Mouse (Mus musculus): ENCODE measurements around the gene Limd1.
"Not testable (repeated sequence)": the region's sequence is repeated elsewhere in the genome, so short reads cannot be mapped to it uniquely, and the experiment has no call there.

The Limd1 gene

DNA sequence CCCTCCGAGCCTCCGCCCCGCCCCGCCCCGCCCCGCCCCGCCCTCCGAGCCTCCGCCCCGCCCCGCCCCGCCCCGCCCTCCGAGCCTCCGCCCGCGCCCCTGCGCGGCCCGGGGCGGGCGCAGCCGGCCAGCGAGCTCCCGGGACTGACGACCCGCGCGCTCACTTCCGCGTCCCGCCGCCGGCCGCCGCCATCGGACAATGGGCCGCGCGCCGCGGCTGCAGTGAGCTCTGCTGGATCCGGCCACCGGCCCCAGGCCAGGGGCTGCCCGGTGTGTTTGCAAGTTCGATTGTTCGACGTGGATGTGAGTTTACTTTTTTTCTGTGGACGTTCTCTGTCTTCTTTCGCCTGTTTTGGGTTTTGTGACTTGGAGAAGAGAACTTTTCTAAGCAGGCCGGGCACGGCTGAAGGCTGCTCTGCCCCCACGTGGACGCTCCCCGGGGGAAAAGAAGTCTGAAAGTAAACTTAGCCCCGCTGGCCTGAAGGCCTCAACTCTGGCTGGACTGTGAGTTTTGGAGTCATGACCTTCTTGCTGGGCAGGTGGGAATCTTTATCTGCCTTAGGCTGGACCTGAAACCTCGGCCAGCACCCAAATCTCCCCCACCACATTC is at the start of gene Limd1:
Gene Limd1, plus strand, starts transcription at position 121 of the 610 bp plus-strand sequence.
- in situ Hi-C loops (cut with MboI; ENCODE audit: low pct_unique_long_range_greater_than_20kb in 1 of 2, low sequenced_read_pairs in 2 of 2, unreplicated experiment in 1 of 2): no loop called here

DNA sequence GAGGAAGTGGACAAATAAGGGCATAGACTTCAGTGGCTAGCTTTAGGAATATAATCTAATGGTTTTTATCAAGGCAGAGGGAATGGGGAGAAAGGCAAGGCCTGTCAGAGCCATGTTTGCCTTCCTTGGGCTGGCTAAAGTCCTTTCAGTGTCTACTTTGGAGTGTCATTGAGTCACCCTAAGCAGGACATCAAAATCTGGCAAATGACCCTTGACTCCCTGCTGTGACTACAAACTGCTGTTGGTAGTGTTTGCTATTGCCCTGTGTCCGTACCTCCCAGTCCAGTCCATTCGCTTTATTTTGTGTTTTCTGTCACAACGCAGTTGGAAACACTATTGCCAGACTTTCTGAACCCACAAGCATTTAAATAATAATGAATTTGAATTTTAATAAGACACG is 48.6 kb upstream of the Limd1 start:
- in situ Hi-C loops (cut with MboI; ENCODE audit: low pct_unique_long_range_greater_than_20kb in 1 of 2, low sequenced_read_pairs in 2 of 2, unreplicated experiment in 1 of 2): loop anchor here in 1 of 2 experiments (10.0 kb wide), 1 partner anchor 175 kb away; no protein-coding TSS in a partner anchor

DNA sequence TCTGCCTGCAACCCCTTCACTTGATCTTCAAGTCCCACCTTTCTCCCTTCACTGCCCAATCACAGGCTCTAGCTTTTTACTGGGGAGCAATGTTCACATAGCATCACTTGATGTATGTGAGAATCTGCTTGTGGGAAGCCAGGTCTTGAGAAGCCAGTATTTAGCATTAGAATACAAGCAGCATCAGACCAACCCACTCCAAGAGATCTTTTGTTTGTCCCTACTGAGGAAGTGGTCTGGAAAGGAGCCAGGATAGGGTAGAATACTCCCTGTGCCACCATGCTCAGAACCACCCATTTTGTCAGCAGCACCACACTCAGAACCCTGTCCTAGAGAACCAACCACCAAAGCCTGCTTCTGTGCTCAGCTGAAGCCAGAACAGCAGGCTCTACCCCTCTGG is 47.5 kb upstream of the Limd1 start:
- in situ Hi-C loops (cut with MboI; ENCODE audit: low pct_unique_long_range_greater_than_20kb in 1 of 2, low sequenced_read_pairs in 2 of 2, unreplicated experiment in 1 of 2): loop anchor here in 1 of 2 experiments (10.0 kb wide), 1 partner anchor 176 kb away; no protein-coding TSS in a partner anchor

DNA sequence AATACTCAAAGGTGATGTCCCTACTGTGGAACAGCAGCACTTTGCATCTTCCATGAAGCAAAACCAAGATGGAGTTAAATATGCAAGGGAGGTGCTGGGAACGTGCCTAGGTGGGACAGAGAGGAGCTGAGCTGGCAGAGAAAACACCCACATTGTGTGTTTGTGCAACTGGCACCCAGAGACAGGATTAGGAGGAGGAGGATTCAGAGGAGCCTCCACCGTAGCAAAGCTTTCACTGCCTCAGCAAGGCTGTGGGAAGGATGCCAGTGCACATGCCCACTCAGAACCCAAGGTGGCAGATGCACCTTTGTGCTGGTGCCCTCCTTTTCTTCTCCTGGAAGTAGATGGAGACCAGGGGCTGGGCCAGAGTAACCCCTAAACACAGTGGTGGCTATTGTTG is 40.3 kb upstream of the Limd1 start:
- in situ Hi-C loops (cut with MboI; ENCODE audit: low pct_unique_long_range_greater_than_20kb in 1 of 2, low sequenced_read_pairs in 2 of 2, unreplicated experiment in 1 of 2): loop anchor here in 1 of 2 experiments (10.0 kb wide), 1 partner anchor 183 kb away; no protein-coding TSS in a partner anchor

DNA sequence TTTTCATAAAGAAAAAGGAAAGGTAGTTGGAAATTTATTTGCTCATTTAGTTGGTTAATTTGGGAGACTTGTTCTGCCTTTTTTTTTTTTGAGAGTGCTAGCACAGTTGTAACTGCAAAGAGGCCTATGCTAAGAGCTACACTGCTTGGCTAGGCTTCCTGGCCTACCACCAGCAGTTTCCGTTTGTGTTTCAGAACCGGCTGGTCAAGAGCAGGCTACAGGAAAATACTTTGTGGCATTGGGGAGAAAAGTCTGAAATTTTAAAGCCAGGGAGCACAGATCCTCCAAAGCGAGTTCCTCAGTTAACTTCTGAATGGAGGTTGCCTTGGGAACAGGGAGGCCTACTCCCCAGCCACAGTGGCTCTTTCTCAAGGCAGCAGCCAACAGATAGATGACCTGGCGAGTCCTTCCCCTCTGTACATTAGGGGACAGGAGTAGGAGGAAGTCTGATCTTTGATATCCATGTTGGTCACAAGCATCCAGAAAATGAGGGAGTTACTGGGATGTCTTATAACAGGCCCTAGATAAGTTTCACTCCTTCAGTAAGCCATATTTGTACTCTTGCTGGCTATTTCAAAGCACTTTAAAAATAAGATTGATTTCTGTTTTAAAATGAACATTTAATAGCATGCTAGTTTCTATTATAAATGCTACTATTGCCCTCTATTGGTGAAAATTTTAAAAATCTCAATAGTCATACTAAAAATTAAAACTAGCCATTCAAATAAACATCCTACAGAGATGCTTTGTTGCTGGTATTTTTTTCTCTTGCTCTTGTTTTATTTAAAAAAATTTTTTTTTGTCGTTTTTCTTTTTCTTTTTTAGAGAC is 38.1 kb upstream of the Limd1 start:
- in situ Hi-C loops (cut with MboI; ENCODE audit: low pct_unique_long_range_greater_than_20kb in 1 of 2, low sequenced_read_pairs in 2 of 2, unreplicated experiment in 1 of 2): no loop called here

DNA sequence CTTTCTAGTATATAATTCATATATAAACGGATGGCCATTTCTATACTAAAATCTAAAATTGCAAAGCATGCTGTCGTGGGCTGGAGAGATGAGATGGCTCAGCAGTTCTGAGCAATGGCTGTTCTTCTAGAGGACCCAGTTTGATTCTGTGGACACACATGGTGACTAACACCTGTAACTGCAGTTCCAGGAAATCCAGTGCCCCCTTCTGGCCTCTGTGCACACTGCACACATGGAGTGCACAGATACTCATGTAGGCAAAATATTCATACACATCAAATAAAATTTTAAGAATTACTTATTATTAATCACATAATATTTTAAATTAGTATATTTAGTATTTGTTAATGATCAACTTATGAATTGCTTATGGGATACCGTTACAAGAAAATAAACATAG is 31.4 kb upstream of the Limd1 start:
- in situ Hi-C loops (cut with MboI; ENCODE audit: low pct_unique_long_range_greater_than_20kb in 1 of 2, low sequenced_read_pairs in 2 of 2, unreplicated experiment in 1 of 2): not testable (repeated sequence)

DNA sequence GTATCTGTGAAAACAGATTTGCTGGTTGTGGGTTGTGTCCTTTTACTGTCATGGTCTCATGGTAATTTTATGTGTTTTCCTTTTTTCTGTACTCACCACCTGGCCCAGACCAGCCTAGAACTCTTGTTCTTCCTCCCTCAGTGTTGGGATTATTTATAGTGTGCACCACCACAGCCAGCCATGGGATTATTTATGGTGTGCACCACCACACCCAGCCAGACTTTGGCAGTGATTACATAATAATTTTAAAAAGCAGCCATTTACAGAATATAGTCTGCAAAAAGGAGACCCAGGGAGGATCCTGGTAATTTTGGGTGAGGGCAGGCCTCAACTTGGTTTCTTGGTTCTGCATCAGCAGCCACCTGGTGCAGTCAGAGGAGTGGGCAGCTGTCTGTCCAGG is 29.9 kb upstream of the Limd1 start:
- in situ Hi-C loops (cut with MboI; ENCODE audit: low pct_unique_long_range_greater_than_20kb in 1 of 2, low sequenced_read_pairs in 2 of 2, unreplicated experiment in 1 of 2): no loop called here

DNA sequence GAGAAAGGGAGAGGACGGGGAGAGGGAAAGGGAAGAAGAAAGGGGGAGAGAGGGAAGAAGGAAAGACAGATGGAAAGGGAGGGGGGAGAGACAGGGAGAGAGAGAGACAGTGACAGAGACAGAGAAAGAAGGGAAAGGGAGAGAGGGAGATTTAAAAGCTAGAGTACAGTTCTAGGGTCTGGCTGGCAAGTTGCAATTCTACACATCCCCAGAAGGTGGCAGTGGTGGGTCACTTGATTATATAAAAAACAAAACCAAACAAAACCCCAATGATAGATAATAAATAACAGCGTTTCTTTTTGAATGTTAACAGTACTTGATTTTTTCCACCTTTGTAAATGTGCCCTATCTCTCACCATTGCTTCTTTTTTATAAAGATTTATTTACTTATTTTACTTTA is 28.3 kb upstream of the Limd1 start:
- in situ Hi-C loops (cut with MboI; ENCODE audit: low pct_unique_long_range_greater_than_20kb in 1 of 2, low sequenced_read_pairs in 2 of 2, unreplicated experiment in 1 of 2): loop anchor here in 1 of 2 experiments (10.0 kb wide), 1 partner anchor 285 kb away; no protein-coding TSS in a partner anchor

DNA sequence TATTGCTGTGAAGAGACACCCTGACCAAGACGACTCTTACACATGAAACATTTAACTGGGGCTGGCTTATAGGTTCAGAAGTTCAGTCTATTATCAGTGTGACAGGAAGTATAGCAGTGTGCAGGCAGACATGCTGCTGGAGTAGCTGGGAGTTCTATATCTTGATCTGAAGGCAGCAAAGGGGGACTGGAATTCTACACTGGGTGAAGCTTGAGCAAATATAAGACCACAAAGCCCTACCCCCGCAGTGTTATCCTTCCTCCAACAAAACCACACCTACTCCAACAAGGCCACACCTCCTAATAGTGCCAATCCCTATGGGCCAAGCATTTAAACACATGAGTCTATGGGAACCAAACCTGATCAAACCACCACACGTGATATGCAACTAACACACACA is 26.7 kb upstream of the Limd1 start:
- in situ Hi-C loops (cut with MboI; ENCODE audit: low pct_unique_long_range_greater_than_20kb in 1 of 2, low sequenced_read_pairs in 2 of 2, unreplicated experiment in 1 of 2): loop anchor here in 1 of 2 experiments (10.0 kb wide), 1 partner anchor 287 kb away; no protein-coding TSS in a partner anchor

DNA sequence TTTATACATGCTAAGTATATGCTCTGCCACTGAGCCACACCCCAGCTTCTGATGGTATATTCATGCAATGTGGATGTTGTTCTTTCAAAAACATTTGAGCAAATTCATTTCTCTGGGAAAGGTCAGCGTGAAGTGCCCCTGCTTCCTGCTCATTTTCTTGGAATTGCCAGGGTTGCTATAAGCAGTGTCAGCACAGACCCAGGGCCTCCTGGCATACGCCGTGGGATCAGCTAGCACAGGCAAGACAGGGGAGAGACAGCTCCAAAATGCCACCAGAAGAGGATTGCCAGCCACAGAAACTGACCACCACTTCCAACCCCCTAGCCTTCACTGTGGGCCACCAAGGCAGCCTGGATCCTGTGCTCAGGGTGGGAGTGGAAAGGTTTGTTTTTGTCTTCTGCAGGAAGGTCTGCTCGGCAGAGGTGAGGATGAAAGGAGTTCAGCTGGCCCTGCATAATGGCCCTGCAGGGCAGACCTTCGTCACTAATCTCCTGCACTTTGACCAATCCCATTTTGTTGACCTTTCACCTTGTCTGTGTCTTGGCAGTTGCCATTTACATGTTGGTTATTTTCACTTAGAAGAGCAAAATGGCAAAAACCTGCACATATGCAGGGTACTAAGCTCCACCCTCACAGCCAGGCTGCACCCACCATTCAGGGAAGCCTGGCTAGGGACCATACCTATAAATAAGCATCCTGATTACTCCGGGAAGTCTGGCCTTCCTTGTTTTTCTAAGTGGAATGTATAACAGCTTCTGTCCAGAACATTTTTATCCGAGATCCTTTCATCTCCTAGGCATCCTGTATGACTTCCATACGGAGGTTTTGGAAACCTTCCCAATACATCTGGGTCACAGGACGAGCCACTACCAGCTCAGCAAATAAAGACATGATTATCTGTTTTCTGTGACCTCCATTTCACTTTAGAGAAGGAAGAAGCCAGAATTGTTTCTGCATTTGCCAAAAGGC is 21.6 kb upstream of the Limd1 start:
- in situ Hi-C loops (cut with MboI; ENCODE audit: low pct_unique_long_range_greater_than_20kb in 1 of 2, low sequenced_read_pairs in 2 of 2, unreplicated experiment in 1 of 2): loop anchor here in 1 of 2 experiments (10.0 kb wide), 1 partner anchor 292 kb away; no protein-coding TSS in a partner anchor

DNA sequence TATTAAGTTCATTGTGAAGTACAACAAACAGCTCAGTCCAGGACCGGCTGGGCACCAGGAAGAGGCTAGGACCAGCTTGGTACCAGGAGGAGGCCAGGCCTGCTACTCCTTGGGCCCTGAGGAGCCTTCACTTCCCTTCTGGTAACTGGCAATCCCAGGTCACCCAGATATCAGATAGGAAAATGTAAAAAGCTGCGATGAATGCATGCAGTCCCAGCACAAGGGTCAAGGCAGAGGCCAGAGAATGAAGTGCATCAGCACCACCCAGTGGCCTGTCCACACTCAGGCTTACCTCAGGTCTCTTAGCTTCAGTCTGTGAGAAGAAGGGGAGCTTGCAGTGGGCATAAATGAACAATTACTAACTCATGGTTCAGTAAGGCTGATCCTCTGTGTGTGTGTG is 20.9 kb upstream of the Limd1 start:
- in situ Hi-C loops (cut with MboI; ENCODE audit: low pct_unique_long_range_greater_than_20kb in 1 of 2, low sequenced_read_pairs in 2 of 2, unreplicated experiment in 1 of 2): loop anchor here in 1 of 2 experiments (10.0 kb wide), 1 partner anchor 293 kb away; no protein-coding TSS in a partner anchor

DNA sequence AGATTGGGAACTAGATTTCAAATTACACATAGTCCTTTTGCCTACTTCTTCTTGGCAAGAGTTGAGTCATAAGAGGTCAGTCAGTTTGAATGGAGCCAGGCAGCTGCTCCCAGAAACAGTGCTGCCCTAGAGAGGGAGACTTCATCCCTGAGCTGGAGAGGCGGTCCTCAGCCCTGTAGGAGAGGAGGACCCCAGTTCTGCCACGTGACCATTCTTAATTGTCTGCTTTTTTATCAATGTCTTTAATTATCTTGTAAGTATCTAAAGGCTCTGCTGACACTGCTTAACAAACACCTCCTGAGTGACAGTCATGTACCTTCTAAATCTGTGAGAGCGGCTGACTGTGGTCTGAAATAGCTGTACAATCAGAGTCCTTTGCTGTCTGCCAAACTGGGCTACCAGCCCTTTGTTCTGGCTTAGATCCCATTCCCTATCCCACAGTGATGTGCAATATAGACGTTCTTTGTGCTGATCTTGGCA is 11.3 kb upstream of the Limd1 start:
- in situ Hi-C loops (cut with MboI; ENCODE audit: low pct_unique_long_range_greater_than_20kb in 1 of 2, low sequenced_read_pairs in 2 of 2, unreplicated experiment in 1 of 2): no loop called here

DNA sequence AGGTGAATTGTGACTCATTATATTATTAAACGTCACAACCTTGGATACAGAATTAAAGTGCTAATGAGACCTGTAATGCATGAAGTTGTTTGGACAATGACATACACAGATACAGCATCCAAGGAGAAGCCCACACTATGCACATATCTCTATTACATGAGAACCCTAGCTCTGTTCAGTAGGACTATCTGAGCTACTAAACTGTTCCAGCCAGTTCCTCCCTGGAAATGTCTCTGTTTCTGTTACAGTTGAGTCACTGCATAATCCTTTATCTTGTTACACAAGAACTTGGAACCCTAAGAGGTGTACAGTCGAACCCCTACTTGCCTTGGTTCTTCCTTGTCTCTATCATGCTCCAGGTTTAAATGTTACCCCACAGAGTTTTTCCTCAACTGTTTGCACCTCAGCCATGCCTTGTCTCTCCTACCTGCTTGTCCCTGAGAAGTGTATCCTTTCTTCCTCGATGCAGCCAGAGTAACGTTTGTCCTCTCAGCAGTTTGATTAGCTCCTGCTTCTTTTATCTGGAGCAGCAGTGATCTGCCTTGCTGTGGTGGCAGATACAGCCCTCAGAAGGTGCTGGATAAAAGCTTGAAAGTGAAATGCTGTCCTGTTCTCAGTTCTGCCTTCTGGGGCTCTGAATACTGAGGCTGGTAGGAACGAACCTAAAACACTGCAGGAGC is 10.0 kb upstream of the Limd1 start:
- in situ Hi-C loops (cut with MboI; ENCODE audit: low pct_unique_long_range_greater_than_20kb in 1 of 2, low sequenced_read_pairs in 2 of 2, unreplicated experiment in 1 of 2): no loop called here

DNA sequence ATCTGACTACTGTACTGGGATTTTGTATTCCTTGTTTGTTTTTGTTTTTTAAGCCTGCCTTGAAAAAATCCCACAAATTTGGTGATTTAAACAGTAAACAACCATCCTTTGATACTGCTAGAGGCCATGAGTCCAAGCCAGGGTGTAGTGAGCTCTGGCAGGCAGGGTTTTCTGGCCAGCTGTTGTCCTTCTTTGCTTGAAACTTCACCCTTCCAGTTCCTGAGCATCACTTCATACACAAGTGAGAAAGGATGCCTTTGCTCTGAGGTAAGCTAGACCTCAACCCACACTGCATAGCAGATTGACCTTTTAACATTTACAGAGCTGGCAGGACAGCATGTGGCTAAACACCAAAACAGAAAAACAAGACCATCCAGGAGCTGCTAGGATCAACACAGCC is 9.4 kb upstream of the Limd1 start:
- in situ Hi-C loops (cut with MboI; ENCODE audit: low pct_unique_long_range_greater_than_20kb in 1 of 2, low sequenced_read_pairs in 2 of 2, unreplicated experiment in 1 of 2): no loop called here

DNA sequence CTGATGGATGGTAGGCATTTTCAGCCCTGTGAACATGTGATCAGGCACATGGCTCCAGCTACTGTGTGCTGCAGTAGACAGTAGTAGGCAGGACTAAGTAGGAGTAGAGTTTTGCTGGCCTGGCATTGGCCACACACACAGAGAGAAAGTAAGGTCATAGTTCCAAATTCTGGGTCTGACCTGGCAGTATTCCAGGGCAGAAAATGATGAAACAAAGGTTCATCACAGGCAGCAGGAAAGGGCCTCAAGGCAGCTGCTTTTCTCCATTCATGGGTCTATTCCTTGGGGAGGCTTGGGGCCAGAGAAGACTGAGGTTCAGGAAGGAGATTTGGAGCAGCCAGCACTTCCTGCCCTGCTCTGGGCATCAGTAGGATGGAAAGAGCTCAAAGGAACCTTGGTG is 5.1 kb upstream of the Limd1 start:
- in situ Hi-C loops (cut with MboI; ENCODE audit: low pct_unique_long_range_greater_than_20kb in 1 of 2, low sequenced_read_pairs in 2 of 2, unreplicated experiment in 1 of 2): no loop called here

DNA sequence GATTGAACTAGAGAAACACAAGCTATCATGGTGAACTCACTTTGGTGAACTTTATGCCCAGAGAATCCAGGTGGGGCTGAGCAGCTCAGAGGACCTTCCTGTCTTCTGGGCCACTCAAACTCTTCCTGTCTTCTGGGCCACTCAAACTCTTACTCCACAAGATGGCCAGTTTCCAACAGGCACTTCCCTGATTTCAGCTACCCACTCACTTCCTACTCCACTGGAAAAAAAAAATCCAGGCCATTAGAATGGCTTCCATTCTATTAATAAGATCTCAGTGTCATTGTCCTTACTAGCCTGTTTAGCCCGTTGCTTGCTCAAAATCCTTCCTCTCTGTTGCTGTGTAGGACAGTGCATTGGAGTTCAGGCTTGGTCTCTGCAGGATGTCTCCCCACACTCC is 2.9 kb upstream of the Limd1 start:
- in situ Hi-C loops (cut with MboI; ENCODE audit: low pct_unique_long_range_greater_than_20kb in 1 of 2, low sequenced_read_pairs in 2 of 2, unreplicated experiment in 1 of 2): no loop called here

DNA sequence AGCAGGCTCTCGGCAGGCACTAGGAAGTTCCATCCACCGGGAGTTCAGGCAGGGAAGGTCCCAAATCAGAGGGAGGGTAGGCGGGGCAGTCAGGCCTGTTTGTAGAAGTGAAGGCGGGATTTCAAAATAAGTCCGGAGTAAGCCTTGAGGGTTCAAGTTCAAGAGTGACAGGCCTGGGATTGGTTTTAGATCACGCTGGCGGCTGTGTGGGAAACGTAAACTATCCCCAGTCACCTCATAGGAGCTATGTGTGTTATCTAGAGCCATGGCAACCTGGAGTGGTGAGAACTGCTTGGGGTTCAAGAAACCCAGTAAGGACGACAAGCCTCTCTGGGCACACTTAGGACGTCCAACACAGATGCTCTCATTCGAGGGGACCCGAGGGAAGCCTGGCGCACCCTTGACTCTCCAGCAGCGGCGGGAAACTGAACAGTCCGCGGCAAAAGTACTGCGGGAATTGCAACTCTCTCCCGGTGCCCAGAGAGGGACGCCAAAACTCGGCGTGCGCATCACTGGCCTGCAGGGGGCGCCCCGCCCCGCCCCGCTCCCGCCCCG is 398 bp upstream of the Limd1 start:
- in situ Hi-C loops (cut with MboI; ENCODE audit: low pct_unique_long_range_greater_than_20kb in 1 of 2, low sequenced_read_pairs in 2 of 2, unreplicated experiment in 1 of 2): no loop called here

All from mouse embryonic stem cell (cell line).